Mouse (Mus musculus) CD4-positive, CD25-positive, alpha-beta regulatory T cell (primary cell): ENCODE results near the gene Rdh16f1. TPM values are rescaled to one million over a fixed set of nuclear protein-coding genes. Genes with fewer than 3 reads are reported as not detected.

ENCODE experiments used
- polyA plus RNA-seq: library from polyadenylated mRNA; unstranded; fragments of 100-300 nt; shearing (Covaris generic); gene quantifications from one replicate; pipeline ENCODE4 v1.2.1, GENCODE M21; 2017

Gene Rdh16f1
- polyA plus RNA-seq, result not detected

GRCm38 (mm10) chr10:127759181-127760110 is at the start of gene Rdh16f1, which contains the start of gene Rdh1:
TSS of gene Rdh16f1 (plus strand) at chr10:127759787.
TSS of gene Rdh1 (plus strand) at chr10:127759721.

GRCm38 (mm10) chr10:127724178-127724577 is 35.4 kb upstream of the Rdh16f1 start, which contains the start of gene Tac2:
TSS of gene Tac2 (plus strand) at chr10:127724478.

GRCm38 (mm10) chr10:127739083-127739660 is 20.4 kb upstream of the Rdh16f1 start, which contains the start of gene Zbtb39:
TSS of gene Zbtb39 (plus strand) at chr10:127739538.

GRCm38 (mm10) chr10:127751548-127751947 is 8.0 kb upstream of the Rdh16f1 start, which contains the start of gene Gpr182:
TSS of gene Gpr182 (minus strand) at chr10:127751732.

GRCm38 (mm10) chr10:127776011-127776410 is 16.4 kb downstream of the Rdh16f1 start, which contains the start of gene Rdh9:
TSS of gene Rdh9 (plus strand) at chr10:127776386.

GRCm38 (mm10) chr10:127800891-127801290 is 41.3 kb downstream of the Rdh16f1 start, which contains the start of gene Rdh16:
TSS of gene Rdh16 (plus strand) at chr10:127801152.

Other genes starting within 250 kb of the Rdh16f1 start
- not detected for gene Ndufa4l2, start 244.8 kb upstream of the Rdh16f1 start, polyA plus RNA-seq
- gene Shmt2, start 237.3 kb upstream of the Rdh16f1 start, polyA plus RNA-seq, result 103 TPM
- not detected for gene Nxph4, start 225.2 kb upstream of the Rdh16f1 start, polyA plus RNA-seq
- 0.31 TPM for gene Lrp1, start 138.6 kb upstream of the Rdh16f1 start, polyA plus RNA-seq
- gene Stat6, start 116.8 kb upstream of the Rdh16f1 start, polyA plus RNA-seq, result 249 TPM
- 10.4 TPM for gene Nemp1, start 92.9 kb upstream of the Rdh16f1 start, polyA plus RNA-seq
- gene Nab2, start 91.2 kb upstream of the Rdh16f1 start, polyA plus RNA-seq, result 67.4 TPM
- gene Myo1a, start 54.6 kb upstream of the Rdh16f1 start, polyA plus RNA-seq, result not detected
- 0.28 TPM for gene Tac2, start 35.3 kb upstream of the Rdh16f1 start, polyA plus RNA-seq
- gene Zbtb39, start 20.2 kb upstream of the Rdh16f1 start, polyA plus RNA-seq, result 0.67 TPM
- 0.06 TPM for gene Gpr182, start 8.1 kb upstream of the Rdh16f1 start, polyA plus RNA-seq
- gene Rdh1, start 66 bp upstream of the Rdh16f1 start, polyA plus RNA-seq, result 0.18 TPM
- gene Rdh9, start 16.6 kb downstream of the Rdh16f1 start, polyA plus RNA-seq, result 1.1 TPM
- gene Rdh16, start 41.4 kb downstream of the Rdh16f1 start, polyA plus RNA-seq, result not detected
- gene Rdh19, start 90.1 kb downstream of the Rdh16f1 start, polyA plus RNA-seq, result not detected
- gene Rdh16f2, start 106.7 kb downstream of the Rdh16f1 start, polyA plus RNA-seq, result not detected
- not detected for gene Rdh7, start 129.0 kb downstream of the Rdh16f1 start, polyA plus RNA-seq
- not detected for gene Sdr9c7, start 138.7 kb downstream of the Rdh16f1 start, polyA plus RNA-seq
- gene Hsd17b6, start 247.8 kb downstream of the Rdh16f1 start, polyA plus RNA-seq, result not detected